Mouse (Mus musculus): ENCODE measurements around the gene Clp1. TPM values are rescaled to one million over a fixed set of nuclear protein-coding genes. Genes with fewer than 3 reads are reported as not detected.

Gene Clp1
- total RNA-seq, 2 experiments from 2014 or later, result 6.7 TPM

- peak; percentile 99 for DNase-seq (ENCODE audit: low spot score in 2 of 2)
These were observed 12.2 kb downstream of the Clp1 start, which contains the start of gene Zdhhc5 for GRCm38 (mm10) chr2:84714811-84715561. Gene Zdhhc5, minus strand, starts transcription at chr2:84715180.

GRCm38 (mm10) chr2:84714422-84714810, 12.7 kb downstream of the Clp1 start:
- DNase-seq (ENCODE audit: low spot score in 2 of 2), result peak in 1 of 2 experiments; percentile 29

GRCm38 (mm10) chr2:84711898-84712297, 15.3 kb downstream of the Clp1 start:
- DNase-seq (ENCODE audit: low spot score in 2 of 2), result no peak

DNA sequence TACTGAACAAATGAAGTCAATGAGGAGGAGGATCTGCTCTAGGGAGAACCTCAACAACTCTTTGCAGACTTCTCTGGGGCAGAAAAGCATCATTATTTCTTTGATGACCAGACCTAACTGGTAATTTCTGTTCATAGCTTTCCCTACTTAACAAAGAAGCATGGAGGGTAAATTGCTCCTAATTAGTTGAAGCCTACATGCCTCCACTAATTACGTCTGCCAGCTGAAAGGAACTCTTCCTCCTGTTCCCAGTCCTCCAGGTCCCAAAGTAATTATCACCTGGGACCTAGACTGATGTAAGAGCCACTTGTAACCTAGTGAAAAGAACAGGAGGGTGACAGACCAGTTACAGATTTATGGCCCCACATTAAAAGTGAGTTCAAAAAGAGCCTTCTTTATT, 19.6 kb downstream of the Clp1 start:
- DNase-seq (ENCODE audit: low spot score in 2 of 2), result no peak

- DNase-seq (ENCODE audit: low spot score in 2 of 2), result no peak
These were observed 21.9 kb downstream of the Clp1 start for GRCm38 (mm10) chr2:84705295-84705694.

DNA sequence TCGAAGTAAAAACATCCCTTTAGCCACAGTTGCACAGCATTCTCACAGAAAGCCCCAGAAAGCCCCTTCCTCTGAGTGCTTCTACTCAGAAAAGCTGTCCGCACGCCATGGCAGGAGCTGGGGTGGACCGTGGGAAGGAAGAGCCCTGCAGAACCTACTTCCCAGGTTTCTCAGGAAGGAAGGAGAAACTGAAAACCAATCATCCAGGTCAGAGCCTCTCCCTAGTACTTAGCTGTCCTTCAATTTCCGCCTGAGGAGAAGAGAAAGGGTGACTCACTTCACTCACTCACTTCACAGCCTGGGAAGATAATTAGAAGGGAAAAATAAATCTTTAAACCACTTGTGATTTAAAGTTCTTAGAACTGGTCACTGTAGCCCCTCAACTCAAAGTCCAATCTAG, 22.8 kb downstream of the Clp1 start:
- no peak for DNase-seq (ENCODE audit: low spot score in 2 of 2)

DNA sequence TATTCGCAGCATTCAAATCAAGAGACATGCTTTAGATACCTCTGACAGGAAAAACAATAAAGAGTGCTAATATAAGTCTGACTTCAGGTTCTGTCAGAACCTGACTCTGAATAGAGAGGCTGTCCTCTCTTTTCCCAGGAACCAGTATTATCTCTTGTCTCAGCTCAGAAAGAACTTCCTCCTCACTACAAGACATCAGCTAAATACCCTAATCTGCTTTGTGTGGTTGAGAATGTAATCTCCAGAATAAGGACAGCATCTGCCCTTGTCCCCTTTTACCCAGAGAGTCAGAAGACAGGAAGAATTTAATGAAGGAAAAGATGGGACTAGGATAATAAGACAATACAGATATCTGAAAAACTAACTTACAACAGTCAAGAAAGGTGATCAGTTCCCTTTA, 23.7 kb downstream of the Clp1 start:
- no peak for DNase-seq (ENCODE audit: low spot score in 2 of 2)

GRCm38 (mm10) chr2:84695007-84695695, 32.0 kb downstream of the Clp1 start:
- DNase-seq (ENCODE audit: low spot score in 2 of 2), result no peak

DNA sequence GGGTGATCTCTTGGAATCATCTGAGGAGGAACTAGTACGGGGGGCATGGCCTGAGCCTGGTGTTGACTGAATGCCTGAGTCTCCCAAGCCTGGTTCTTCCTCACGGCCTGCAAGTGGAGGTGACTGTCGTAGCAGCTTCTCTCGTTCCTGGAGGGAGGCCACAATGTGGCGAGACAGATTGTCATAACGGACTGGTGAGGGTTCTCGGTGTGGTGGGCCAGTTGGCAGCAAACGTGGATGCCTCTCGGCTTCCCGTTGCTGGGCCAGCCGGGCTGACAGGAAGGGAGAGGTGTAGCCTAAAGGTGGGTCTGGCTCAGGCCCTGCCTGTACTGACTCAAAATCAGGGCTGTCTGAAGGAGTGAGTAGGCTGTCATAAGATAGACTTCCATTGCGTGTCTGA, 37.1 kb downstream of the Clp1 start:
- no peak for DNase-seq (ENCODE audit: low spot score in 2 of 2)

- DNase-seq (ENCODE audit: low spot score in 2 of 2), result no peak
These were observed 38.9 kb downstream of the Clp1 start for GRCm38 (mm10) chr2:84688080-84688844.

- DNase-seq (ENCODE audit: low spot score in 2 of 2), result no peak
These were observed 44.5 kb downstream of the Clp1 start for GRCm38 (mm10) chr2:84682605-84683183.

GRCm38 (mm10) chr2:84679016-84679415, 48.1 kb downstream of the Clp1 start, which contains the start of gene Tmx2:
Gene Tmx2, minus strand, starts transcription at chr2:84679140.
- no peak for DNase-seq (ENCODE audit: low spot score in 2 of 2)

DNA sequence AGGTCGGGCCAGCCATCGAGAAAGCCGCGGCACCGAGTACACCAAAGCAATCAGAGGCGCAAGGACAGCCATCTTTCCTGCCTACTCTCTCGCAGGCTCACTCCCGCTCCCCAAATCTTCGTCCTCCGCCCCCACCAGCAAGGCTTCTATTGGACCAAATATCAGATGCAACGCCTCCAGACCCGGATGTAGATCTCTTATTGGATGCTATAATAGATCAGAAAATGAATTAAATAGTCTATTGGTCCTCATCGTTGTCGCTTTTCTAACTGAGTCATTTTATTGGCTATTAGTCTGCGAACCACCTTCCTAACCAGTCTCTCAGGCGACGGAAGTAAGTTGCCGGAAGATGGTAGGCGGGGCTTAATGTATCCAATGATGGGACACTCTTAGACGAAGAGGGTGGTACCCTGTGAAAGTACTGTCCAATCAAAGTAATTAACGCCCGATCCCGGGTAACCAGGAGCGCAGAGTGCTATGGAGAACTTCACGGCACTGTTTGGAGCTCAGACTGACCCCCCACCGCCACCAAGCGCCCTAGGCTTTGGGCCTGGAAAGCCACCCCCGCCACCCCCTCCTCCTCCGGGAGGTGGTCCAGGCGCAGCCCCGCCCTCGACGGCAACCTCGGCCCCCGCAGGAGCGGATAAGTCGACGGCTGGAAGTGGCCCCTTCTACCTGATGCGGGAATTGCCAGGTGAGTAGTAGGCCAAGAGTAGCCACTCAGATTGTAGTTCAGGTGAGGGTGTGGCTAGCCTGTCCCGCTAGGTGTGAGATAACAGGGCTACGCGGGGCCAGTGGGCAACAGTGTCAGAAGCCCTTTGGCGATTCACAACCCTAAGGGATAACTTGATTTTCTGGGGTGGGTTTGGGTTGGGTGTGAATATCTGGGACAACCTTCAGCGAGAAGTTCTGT, 48.9 kb downstream of the Clp1 start, which contains the start of the genes Gm28635 and Med19:
Gm28635 (minus strand) TSS at position 74 of the 913 bp plus-strand sequence.
Med19 (plus strand) TSS at position 435 of the 913 bp plus-strand sequence.
- peak; percentile 86 to 99 for DNase-seq (ENCODE audit: low spot score in 2 of 2)

GRCm38 (mm10) chr2:84677270-84677967, 49.7 kb downstream of the Clp1 start:
- DNase-seq (ENCODE audit: low spot score in 2 of 2), result no peak

Small RNAs within 50 kb of the gene (microRNA-seq; reads per million reads assigned to microRNA genes)
- 3,673 to 6,331 reads per million in 2 experiments for gene Mir130a

Other genes with a start within 250 kb of the Clp1 start
- 10 to 100 TPM; 59.1 to 68.0 TPM for gene Ctnnd1, start 76.6 kb downstream of the Clp1 start, total RNA-seq (2021)
- not detected for gene Btbd18, start 68.3 kb downstream of the Clp1 start, total RNA-seq (2021)
- gene Selenoh, start 56.6 kb downstream of the Clp1 start, total RNA-seq (2021), result 10 to 100 TPM; 41.7 to 46.8 TPM
- gene Gm28635, start 49.3 kb downstream of the Clp1 start, total RNA-seq (2021), result 1 to 10 TPM; 2.9 to 9.8 TPM
- gene Med19, start 48.9 kb downstream of the Clp1 start, total RNA-seq (2021), result 10 to 100 TPM; 31.4 to 32.0 TPM
- 100 to 1,000 TPM; 195 to 204 TPM for gene Tmx2, start 48.2 kb downstream of the Clp1 start, total RNA-seq (2021)
- gene Zdhhc5, start 12.2 kb downstream of the Clp1 start, total RNA-seq (2021), result 10 to 100 TPM; 36.6 to 37.8 TPM
- gene Ypel4, start 6.7 kb upstream of the Clp1 start, total RNA-seq (2021), result 10 to 100 TPM; 33.1 to 39.8 TPM
- 1 to 10 TPM; 2.6 to 3.7 TPM for gene Gm19426, start 16.3 kb upstream of the Clp1 start, total RNA-seq (2021)
- gene Serping1, start 48.1 kb upstream of the Clp1 start, total RNA-seq (2021), result 10 to 100 TPM in 1 of 2 experiments, 1 to 10 TPM in 1; 6.8 to 10.6 TPM
- gene Ube2l6, start 71.5 kb upstream of the Clp1 start, total RNA-seq (2021), result 1 to 10 TPM; 4.1 to 4.5 TPM
- gene Smtnl1, start 95.3 kb upstream of the Clp1 start, total RNA-seq (2021), result not detected
- gene Timm10, start 99.6 kb upstream of the Clp1 start, total RNA-seq (2021), result 10 to 100 TPM; 59.1 to 59.8 TPM
- gene Slc43a1, start 111.5 kb upstream of the Clp1 start, total RNA-seq (2021), result under 1 TPM; 0.33 to 0.37 TPM
- 10 to 100 TPM; 92.5 to 99.2 TPM for gene Rtn4rl2, start 159.4 kb upstream of the Clp1 start, total RNA-seq (2021)
- gene Slc43a3, start 209.2 kb upstream of the Clp1 start, total RNA-seq (2021), result 1 to 10 TPM; 2.4 to 3.3 TPM